ENCODE assay signal across 26 mouse cellular contexts in genomic region chr16:42501713-42502112, GRCm38 (mm10).
"Had no signal": no experiment of that assay in that cellular context is flagged by ENCODE, and none has a peak within 500 bp of the region (broad histone marks: within the 10 kb centered on the region; RNA-seq: fewer than 3 reads in every experiment).

No protein-coding gene starts in this region.

- ATAC-seq: forebrain, embryonic 13.5 days; forebrain, embryonic 14.5 days; forebrain, embryonic 15.5 days; forebrain, embryonic 16.5 days; forebrain, postnatal 0 days had no signal

- H3K9ac ChIP-seq: embryonic facial prominence, embryonic 12.5 days; embryonic facial prominence, embryonic 13.5 days; embryonic facial prominence, embryonic 15.5 days; forebrain, embryonic 12.5 days; forebrain, embryonic 13.5 days; forebrain, embryonic 15.5 days; forebrain, postnatal 0 days had no signal

- H3K36me3 ChIP-seq: embryonic facial prominence, embryonic 10.5 days; embryonic facial prominence, embryonic 12.5 days; embryonic facial prominence, embryonic 13.5 days; embryonic facial prominence, embryonic 15.5 days; forebrain, embryonic 10.5 days; forebrain, embryonic 12.5 days; forebrain, embryonic 15.5 days had no signal

- H3K9me3 ChIP-seq: embryonic facial prominence, embryonic 10.5 days; embryonic facial prominence, embryonic 12.5 days; embryonic facial prominence, embryonic 13.5 days; embryonic facial prominence, embryonic 15.5 days; forebrain, embryonic 10.5 days; forebrain, embryonic 12.5 days; forebrain, embryonic 13.5 days; forebrain, embryonic 15.5 days had no signal

- H3K4me3 ChIP-seq: embryonic facial prominence, embryonic 10.5 days; embryonic facial prominence, embryonic 12.5 days; embryonic facial prominence, embryonic 13.5 days; embryonic facial prominence, embryonic 15.5 days; erythroblast, embryonic 14.5 days; forebrain, embryonic 10.5 days; forebrain, embryonic 12.5 days; forebrain, embryonic 13.5 days; forebrain, embryonic 15.5 days; gastrocnemius, adult 2 months; heart, adult 2 months had no signal

- DNase-seq: cerebellum, adult 9-11 months; cerebellum, postnatal 10 days; cerebellum, postnatal 14 days; cerebellum, postnatal 25 days; cerebellum, postnatal 36 days; embryo, embryonic 11 days; forebrain, postnatal 0 days; gastrocnemius, adult 2 months; gastrocnemius, postnatal 10 days; gastrocnemius, postnatal 14 days; gastrocnemius, postnatal 25 days; gastrocnemius, postnatal 36 days; heart, adult 11 months; heart, adult 18-20 months; heart, adult 2 months had no signal

- H3K27me3 ChIP-seq: embryonic facial prominence, embryonic 12.5 days; embryonic facial prominence, embryonic 13.5 days; embryonic facial prominence, embryonic 15.5 days; forebrain, embryonic 12.5 days; forebrain, embryonic 13.5 days; forebrain, embryonic 15.5 days had no signal

- H3K27ac ChIP-seq: embryonic facial prominence, embryonic 10.5 days; embryonic facial prominence, embryonic 12.5 days; embryonic facial prominence, embryonic 13.5 days; embryonic facial prominence, embryonic 15.5 days; forebrain, embryonic 10.5 days; forebrain, embryonic 12.5 days; forebrain, embryonic 13.5 days; forebrain, embryonic 15.5 days; gastrocnemius, adult 2 months; heart, adult 2 months had no signal

- H3K4me1 ChIP-seq: embryonic facial prominence, embryonic 10.5 days; embryonic facial prominence, embryonic 12.5 days; embryonic facial prominence, embryonic 13.5 days; embryonic facial prominence, embryonic 15.5 days; forebrain, embryonic 10.5 days; forebrain, embryonic 12.5 days; forebrain, embryonic 13.5 days; forebrain, embryonic 15.5 days had no signal

- H3K4me2 ChIP-seq: embryonic facial prominence, embryonic 12.5 days; embryonic facial prominence, embryonic 13.5 days; embryonic facial prominence, embryonic 15.5 days; forebrain, embryonic 12.5 days; forebrain, embryonic 13.5 days; forebrain, embryonic 15.5 days had no signal
